ENCODE assay signal across 8 mouse cellular contexts in genomic region chr17:24894061-24894994, GRCm38 (mm10). TPM values are rescaled to one million over a fixed set of nuclear protein-coding genes. Genes with fewer than 3 reads are reported as not detected.
DNase-seq lines count a peak whose midpoint lies in the region; ATAC-seq and TF ChIP-seq lines count a peak whose summit lies in the region.

No protein-coding gene starts in this region.

- TF ChIP-seq CTCF in liver, embryonic 14.5 days (IDR thresholded peaks at IDR 0.05; ENCODE audit: low read depth): 0 out of 2 replicates have a peak, but pooled peaks have one; percentile 17

- peaks cover 67% of the 10 kb centered on the region for H3K36me3 ChIP-seq in kidney, embryonic 15.5 days
- peaks cover 64% of the 10 kb centered on the region for H3K36me3 ChIP-seq in forebrain, embryonic 14.5 days (ENCODE audit: control insufficient read depth, insufficient read depth, low read length)
- peaks cover 54% of the 10 kb centered on the region for H3K36me3 ChIP-seq in liver, embryonic 14.5 days (replicated peaks; ENCODE audit: control insufficient read depth, insufficient read depth, low read depth)

- no peaks in the 10 kb centered on the region for H3K9me3 ChIP-seq in kidney, embryonic 15.5 days (replicated peaks)
- H3K9me3 ChIP-seq in forebrain, embryonic 14.5 days (replicated peaks; ENCODE audit: control insufficient read depth, low read length): no peaks in the 10 kb centered on the region
- no peaks in the 10 kb centered on the region for H3K9me3 ChIP-seq in liver, embryonic 14.5 days (ENCODE audit: control insufficient read depth, low read length)

- H3K4me2 ChIP-seq in kidney, embryonic 15.5 days: peak overlapping the region; percentile 97
- H3K4me2 ChIP-seq in forebrain, embryonic 14.5 days (ENCODE audit: low read length): peak overlapping the region; percentile 98
- peak overlapping the region; percentile 97 for H3K4me2 ChIP-seq in liver, embryonic 14.5 days (ENCODE audit: low read depth)

- H3K4me1 ChIP-seq in kidney, embryonic 15.5 days: peaks cover 41% of the 10 kb centered on the region
- H3K4me1 ChIP-seq in forebrain, embryonic 14.5 days (ENCODE audit: control insufficient read depth, insufficient read depth, low read length): peaks cover 21% of the 10 kb centered on the region
- H3K4me1 ChIP-seq in liver, embryonic 14.5 days (replicated peaks; ENCODE audit: control insufficient read depth in 2 of 2, insufficient read depth in 2 of 2, low read length in 1 of 2): peaks cover 13 to 16% of the 10 kb centered on the region in 2 experiments; a peak in 3 of 4 replicates

- peak overlapping the region; percentile 91 for H3K27ac ChIP-seq in kidney, embryonic 15.5 days
- H3K27ac ChIP-seq in forebrain, embryonic 14.5 days (ENCODE audit: low read depth, low read length): peak overlapping the region; percentile 81
- peak overlapping the region; percentile 55 for H3K27ac ChIP-seq in liver, embryonic 14.5 days

- peak overlapping the region; percentile 92 for H3K9ac ChIP-seq in kidney, embryonic 15.5 days
- peak overlapping the region; percentile 90 for H3K9ac ChIP-seq in forebrain, embryonic 14.5 days (ENCODE audit: low read length)
- peak overlapping the region; percentile 87 for H3K9ac ChIP-seq in liver, embryonic 14.5 days (replicated peaks)

- H3K27me3 ChIP-seq in kidney, embryonic 15.5 days: no peaks in the 10 kb centered on the region
- H3K27me3 ChIP-seq in forebrain, embryonic 14.5 days (replicated peaks; ENCODE audit: control insufficient read depth, insufficient read depth, low read length): no peaks in the 10 kb centered on the region
- H3K27me3 ChIP-seq in liver, embryonic 14.5 days (ENCODE audit: control insufficient read depth, insufficient read depth, low read length): no peaks in the 10 kb centered on the region

- no peak for TF ChIP-seq EP300 in liver, embryonic 14.5 days (IDR thresholded peaks at IDR 0.05; ENCODE audit: low read depth)

- H3K4me3 ChIP-seq in kidney, embryonic 15.5 days (replicated peaks): peak overlapping the region; percentile 77
- H3K4me3 ChIP-seq in forebrain, embryonic 14.5 days (ENCODE audit: low read depth, low read length): peak overlapping the region; percentile 81
- H3K4me3 ChIP-seq in liver, embryonic 14.5 days (ENCODE audit: insufficient read depth in 1 of 2, low read depth in 2 of 2, low read length in 2 of 2): peak overlapping the region; percentile 83 to 99

- peak; percentile 3; the same call in 1 of the 2 replicates for ATAC-seq in kidney, embryonic 15.5 days (replicated peaks; ENCODE audit: low FRiP score)
- ATAC-seq in forebrain, embryonic 14.5 days: peak; percentile 12
- peak; percentile 14; the same call in 1 of the 2 replicates for ATAC-seq in liver, embryonic 14.5 days (ENCODE audit: insufficient read depth)

- no peak for DNase-seq in kidney, postnatal 36 days
- peak; percentile 52 for DNase-seq in NIH3T3 (ENCODE audit: low read depth)
- DNase-seq in forebrain, embryonic 14.5 days (ENCODE audit: low spot score): no peak
- DNase-seq in liver, embryonic 14.5 days (ENCODE audit: low read depth in 3 of 3, low spot score in 3 of 3): no peak
- no peak for DNase-seq in T-cell, adult 2 months (ENCODE audit: low spot score)
- DNase-seq in left cerebral cortex, adult 11 months (ENCODE audit: low spot score): no peak
- no peak for DNase-seq in ovary, postnatal 36 days (ENCODE audit: low spot score)

- WGBS in kidney, embryonic 15.5 days: 10% methylated on average over 31 of the region's 31 CpGs
- 12% methylated on average over 31 of the region's 31 CpGs for WGBS in forebrain, embryonic 14.5 days
- 9% methylated on average over 31 of the region's 31 CpGs for WGBS in liver, embryonic 14.5 days (ENCODE audit: insufficient replicate concordance)

RNA-seq across cellular contexts. Expression of gene Eme2, which starts 0.6 kb away (rescaled TPM):
- polyA plus RNA-seq in kidney, embryonic 15.5 days (2015; fragmentation: Nextera tagmentation; extraction: Ambion mirVana): 31.5 and 33.1 TPM in 2 replicates
- polyA plus RNA-seq in forebrain, embryonic 14.5 days (2014; fragmentation: Nextera tagmentation; extraction: Ambion mirVana): 18.2 and 23.3 TPM in 2 replicates
- 7.6 and 9.4 TPM in 2 replicates for polyA plus RNA-seq in liver, embryonic 14.5 days (2012; rRNA removed)
- 7.4 and 8.5 TPM in 2 replicates for polyA plus RNA-seq in liver, embryonic 14.5 days (2014; fragmentation: Nextera tagmentation; extraction: Ambion mirVana)

RNA-seq across cellular contexts. Expression of gene Mrps34, which starts 0.6 kb away (rescaled TPM):
- 94.0 and 105 TPM in 2 replicates for polyA plus RNA-seq in kidney, embryonic 15.5 days (2015; fragmentation: Nextera tagmentation; extraction: Ambion mirVana)
- 73.5 and 78.4 TPM in 2 replicates for polyA plus RNA-seq in forebrain, embryonic 14.5 days (2014; fragmentation: Nextera tagmentation; extraction: Ambion mirVana)
- 48.0 and 49.2 TPM in 2 replicates for polyA plus RNA-seq in liver, embryonic 14.5 days (2012; rRNA removed)
- 43.5 and 49.9 TPM in 2 replicates for polyA plus RNA-seq in liver, embryonic 14.5 days (2014; fragmentation: Nextera tagmentation; extraction: Ambion mirVana)

RNA-seq across cellular contexts. Expression of gene Nme3, which starts 2.0 kb away (rescaled TPM):
- 77.2 and 80.0 TPM in 2 replicates for polyA plus RNA-seq in kidney, embryonic 15.5 days (2015; fragmentation: Nextera tagmentation; extraction: Ambion mirVana)
- 79.7 and 93.4 TPM in 2 replicates for polyA plus RNA-seq in forebrain, embryonic 14.5 days (2014; fragmentation: Nextera tagmentation; extraction: Ambion mirVana)
- 55.7 and 65.6 TPM in 2 replicates for polyA plus RNA-seq in liver, embryonic 14.5 days (2012; rRNA removed)
- polyA plus RNA-seq in liver, embryonic 14.5 days (2014; fragmentation: Nextera tagmentation; extraction: Ambion mirVana): 79.2 and 83.7 TPM in 2 replicates

RNA-seq across cellular contexts. Expression of gene Spsb3, which starts 7.9 kb away (rescaled TPM):
- polyA plus RNA-seq in kidney, embryonic 15.5 days (2015; fragmentation: Nextera tagmentation; extraction: Ambion mirVana): 40.6 and 43.7 TPM in 2 replicates
- polyA plus RNA-seq in forebrain, embryonic 14.5 days (2014; fragmentation: Nextera tagmentation; extraction: Ambion mirVana): 78.3 and 85.0 TPM in 2 replicates
- 26.3 and 28.4 TPM in 2 replicates for polyA plus RNA-seq in liver, embryonic 14.5 days (2012; rRNA removed)
- 37.5 and 40.2 TPM in 2 replicates for polyA plus RNA-seq in liver, embryonic 14.5 days (2014; fragmentation: Nextera tagmentation; extraction: Ambion mirVana)

RNA-seq across cellular contexts. Expression of gene Nubp2, which starts 8.2 kb away (rescaled TPM):
- polyA plus RNA-seq in kidney, embryonic 15.5 days (2015; fragmentation: Nextera tagmentation; extraction: Ambion mirVana): 54.2 and 57.8 TPM in 2 replicates
- 89.6 and 96.1 TPM in 2 replicates for polyA plus RNA-seq in forebrain, embryonic 14.5 days (2014; fragmentation: Nextera tagmentation; extraction: Ambion mirVana)
- polyA plus RNA-seq in liver, embryonic 14.5 days (2012; rRNA removed): 30.8 and 33.1 TPM in 2 replicates
- polyA plus RNA-seq in liver, embryonic 14.5 days (2014; fragmentation: Nextera tagmentation; extraction: Ambion mirVana): 76.7 and 80.1 TPM in 2 replicates
